Mouse (Mus musculus): ENCODE measurements around the gene Gm8113. TPM values are rescaled to one million over a fixed set of nuclear protein-coding genes. Genes with fewer than 3 reads are reported as not detected.
"Not testable (repeated sequence)": the region's sequence is repeated elsewhere in the genome, so short reads cannot be mapped to it uniquely, and the experiment has no call there.

Gm8113 gene
- polyA plus RNA-seq, 1 experiment from 2014 or later = 8.7 TPM

DNA sequence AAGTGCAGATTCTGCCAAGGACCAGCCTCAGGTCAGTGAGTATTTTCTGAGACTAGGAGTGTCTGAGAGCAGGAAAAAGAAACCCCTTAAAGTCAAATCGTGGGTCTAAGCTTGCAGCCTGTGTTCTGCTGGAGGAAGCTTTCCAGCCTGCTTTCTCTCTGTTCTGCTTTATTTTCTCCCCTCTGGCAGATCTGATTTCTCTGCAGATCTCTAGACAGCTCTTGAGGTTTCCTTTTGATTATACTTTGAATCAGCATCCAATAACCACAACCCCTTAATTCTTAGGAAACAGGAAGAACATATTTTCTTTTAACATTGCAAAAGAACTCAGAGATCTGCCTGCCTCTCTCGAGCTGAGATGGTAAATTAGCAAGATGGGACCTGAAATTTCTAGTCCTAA is 28.2 kb downstream of the Gm8113 start:
- H3K27ac ChIP-seq (replicated peaks); H3K9me3 ChIP-seq; H3K4me3 ChIP-seq; H3K27me3 ChIP-seq (replicated peaks; ENCODE audit: low read depth, poor library complexity, severe bottlenecking); H3K4me1 ChIP-seq; DNase-seq (ENCODE audit: low spot score); H3K36me3 ChIP-seq (replicated peaks): not testable (repeated sequence)
- WGBS = 57% methylated on average over 2 of the region's 2 CpGs

DNA sequence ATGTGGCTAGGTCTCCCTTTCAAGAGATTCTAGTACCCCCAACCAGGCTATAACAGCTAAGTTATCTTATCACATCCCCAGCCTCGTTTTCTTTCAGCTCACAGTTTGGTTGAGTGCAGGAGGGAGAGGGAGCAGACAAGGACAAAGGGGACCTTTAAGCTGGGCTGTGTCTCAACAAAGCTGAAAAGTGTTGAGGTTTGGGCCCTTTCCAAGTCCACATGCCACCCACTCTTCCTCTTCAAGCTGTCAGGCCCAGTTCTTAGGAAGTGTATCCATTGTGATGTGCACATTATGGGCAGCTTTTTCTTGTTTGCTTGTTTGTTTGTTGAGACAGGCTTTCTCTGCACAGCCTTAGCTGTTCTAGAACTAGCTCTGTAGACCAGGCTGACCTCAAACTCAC is 29.9 kb downstream of the Gm8113 start:
- not testable (repeated sequence) for H3K9me3 ChIP-seq; H3K36me3 ChIP-seq (replicated peaks); H3K27ac ChIP-seq (replicated peaks); H3K4me3 ChIP-seq; DNase-seq (ENCODE audit: low spot score); H3K4me1 ChIP-seq; H3K27me3 ChIP-seq (replicated peaks; ENCODE audit: low read depth, poor library complexity, severe bottlenecking)
- WGBS = no CpG with 5 or more reads among the region's 1 CpGs

DNA sequence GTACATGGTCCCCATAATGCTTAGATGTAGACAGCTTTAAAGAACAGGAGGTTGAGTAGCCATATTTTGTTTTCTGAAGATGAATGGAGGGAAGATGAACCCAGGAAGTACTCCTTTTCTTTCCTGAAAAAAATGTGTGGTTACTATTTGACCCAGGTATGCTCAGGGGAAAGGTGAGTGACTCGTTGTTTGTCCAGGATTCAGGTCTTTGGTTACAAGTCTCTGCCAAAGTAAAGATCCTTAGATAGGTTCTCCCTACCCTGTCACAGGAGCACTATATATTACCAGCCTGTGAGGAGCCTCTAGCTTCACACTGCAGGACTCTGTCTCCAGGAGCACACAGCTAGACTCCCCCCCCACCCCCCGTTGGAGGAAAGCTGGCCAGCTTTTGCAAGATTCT is 31.6 kb downstream of the Gm8113 start, which contains the start of gene Ang5:
Gene Ang5 (plus strand): TSS at position 301 of the 400 bp plus-strand sequence.
- H3K36me3 ChIP-seq (replicated peaks); DNase-seq (ENCODE audit: low spot score); H3K27me3 ChIP-seq (replicated peaks; ENCODE audit: low read depth, poor library complexity, severe bottlenecking); H3K4me3 ChIP-seq; H3K4me1 ChIP-seq; H3K27ac ChIP-seq (replicated peaks); H3K9me3 ChIP-seq: not testable (repeated sequence)
- WGBS = no CpG with 5 or more reads among the region's 2 CpGs

Other genes starting within 250 kb of the Gm8113 start
- gene Gm8165, start 248.2 kb upstream of the Gm8113 start, polyA plus RNA-seq (2016; fragmentation: Nextera tagmentation; extraction: Ambion mirVana) = not detected in 2 replicates
- gene Gm7324, start 227.6 kb upstream of the Gm8113 start, polyA plus RNA-seq (2016; fragmentation: Nextera tagmentation; extraction: Ambion mirVana) = 0.74 and 1.3 TPM in 2 replicates
- gene Gm16506, start 197.9 kb upstream of the Gm8113 start, polyA plus RNA-seq (2016; fragmentation: Nextera tagmentation; extraction: Ambion mirVana) = not detected in 2 replicates
- gene Gm6526, start 177.5 kb upstream of the Gm8113 start, polyA plus RNA-seq (2016; fragmentation: Nextera tagmentation; extraction: Ambion mirVana) = not detected in 2 replicates
- gene Gm8180, start 140.6 kb upstream of the Gm8113 start, polyA plus RNA-seq (2016; fragmentation: Nextera tagmentation; extraction: Ambion mirVana) = not detected in 2 replicates
- not detected in 2 replicates for gene Ear1, start 49.9 kb upstream of the Gm8113 start, polyA plus RNA-seq (2016; fragmentation: Nextera tagmentation; extraction: Ambion mirVana)
- gene Ear10, start 1.8 kb upstream of the Gm8113 start, polyA plus RNA-seq (2016; fragmentation: Nextera tagmentation; extraction: Ambion mirVana) = not detected in 2 replicates
- gene Ang5, start 31.7 kb downstream of the Gm8113 start, polyA plus RNA-seq (2016; fragmentation: Nextera tagmentation; extraction: Ambion mirVana) = not detected in 2 replicates
- not detected in 2 replicates for gene Ang6, start 76.9 kb downstream of the Gm8113 start, polyA plus RNA-seq (2016; fragmentation: Nextera tagmentation; extraction: Ambion mirVana)
- gene Ear2, start 177.3 kb downstream of the Gm8113 start, polyA plus RNA-seq (2016; fragmentation: Nextera tagmentation; extraction: Ambion mirVana) = not detected in 2 replicates
- not detected in 2 replicates for gene Gm3327, start 198.5 kb downstream of the Gm8113 start, polyA plus RNA-seq (2016; fragmentation: Nextera tagmentation; extraction: Ambion mirVana)